Mouse (Mus musculus): ENCODE measurements around the gene Mansc4. TPM values are rescaled to one million over a fixed set of nuclear protein-coding genes. Genes with fewer than 3 reads are reported as not detected.

Mansc4 gene
- not detected in 2 replicates for polyA plus RNA-seq (2011; ENCODE audit: insufficient read length, low read depth, missing spikeins)

DNA sequence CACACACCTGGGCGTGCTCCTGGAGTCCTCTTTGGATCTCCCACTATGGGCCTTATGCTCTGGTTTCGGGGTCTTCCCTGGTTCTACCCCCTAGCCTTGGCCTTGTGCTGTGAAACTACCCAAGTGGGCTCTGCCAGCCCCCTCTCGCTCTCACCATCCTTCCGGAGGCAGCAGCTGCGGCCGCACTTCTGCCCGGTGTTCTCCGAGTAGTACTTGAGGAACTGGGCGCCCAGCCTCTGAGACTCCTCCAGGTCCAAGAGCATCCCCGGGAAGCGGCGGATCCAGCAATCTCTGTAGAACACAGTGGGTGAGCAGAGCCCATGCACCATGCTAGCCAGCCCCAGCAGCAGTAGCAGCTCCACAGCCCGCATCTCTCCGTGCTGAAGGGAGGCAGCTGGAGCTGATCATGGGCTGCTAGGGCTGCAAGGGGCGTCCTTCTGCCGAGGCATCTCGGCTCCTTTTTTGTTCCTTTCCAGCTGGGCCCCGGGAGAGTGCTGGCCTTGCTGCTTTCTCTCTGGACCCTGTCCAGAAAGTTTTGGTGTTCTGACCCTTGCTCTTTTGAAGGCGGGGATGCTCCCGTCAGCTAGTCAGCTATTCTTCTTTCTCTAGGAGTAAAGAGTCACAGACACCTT lies at the start of gene Mansc4:
Gene Mansc4 (minus strand): TSS at position 439 of the 632 bp plus-strand sequence.
- no peaks in the 10 kb centered on the region for H3K4me1 ChIP-seq (ENCODE audit: control insufficient read depth, insufficient read depth, low read length)
- no peak within 1 kb of the TSS for H3K27ac ChIP-seq (ENCODE audit: insufficient read depth, low read length)
- H3K4me3 ChIP-seq (ENCODE audit: insufficient read depth, low read length) = no peak within 1 kb of the TSS
- TF ChIP-seq CTCF (IDR thresholded peaks at IDR 0.05; ENCODE audit: borderline replicate concordance, insufficient read depth, low read length) = no peak
- no peak for TF ChIP-seq POLR2A (IDR thresholded peaks at IDR 0.05; ENCODE audit: low read depth, low read length)

DNA sequence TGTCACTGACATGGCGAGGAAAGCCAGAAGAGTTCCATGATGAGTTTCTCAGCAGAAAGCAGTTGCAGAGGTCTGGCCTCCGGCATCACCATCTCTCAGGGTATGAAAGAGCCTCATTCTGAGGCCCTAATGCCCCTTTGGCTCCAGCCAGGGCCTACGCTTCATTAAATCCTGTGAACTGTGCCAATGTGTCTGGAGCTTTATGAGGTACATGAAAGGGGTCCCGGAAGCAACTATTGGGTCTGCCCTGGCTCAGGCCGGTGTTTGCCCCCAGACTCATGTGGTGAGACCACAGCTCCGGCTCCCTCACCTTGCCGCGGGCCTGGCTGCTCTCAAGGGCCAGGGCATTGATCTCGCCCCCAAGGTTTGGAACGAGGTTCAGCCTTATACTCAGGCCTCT lies 40.4 kb upstream of the Mansc4 start:
- no peak for TF ChIP-seq POLR2A (IDR thresholded peaks at IDR 0.05; ENCODE audit: low read depth, low read length)
- no peak for TF ChIP-seq CTCF (IDR thresholded peaks at IDR 0.05; ENCODE audit: borderline replicate concordance, insufficient read depth, low read length)
- H3K4me1 ChIP-seq (ENCODE audit: control insufficient read depth, insufficient read depth, low read length) = no peaks in the 10 kb centered on the region
- H3K4me3 ChIP-seq (ENCODE audit: insufficient read depth, low read length) = no peak overlapping the region
- no peak overlapping the region for H3K27ac ChIP-seq (ENCODE audit: insufficient read depth, low read length)

DNA sequence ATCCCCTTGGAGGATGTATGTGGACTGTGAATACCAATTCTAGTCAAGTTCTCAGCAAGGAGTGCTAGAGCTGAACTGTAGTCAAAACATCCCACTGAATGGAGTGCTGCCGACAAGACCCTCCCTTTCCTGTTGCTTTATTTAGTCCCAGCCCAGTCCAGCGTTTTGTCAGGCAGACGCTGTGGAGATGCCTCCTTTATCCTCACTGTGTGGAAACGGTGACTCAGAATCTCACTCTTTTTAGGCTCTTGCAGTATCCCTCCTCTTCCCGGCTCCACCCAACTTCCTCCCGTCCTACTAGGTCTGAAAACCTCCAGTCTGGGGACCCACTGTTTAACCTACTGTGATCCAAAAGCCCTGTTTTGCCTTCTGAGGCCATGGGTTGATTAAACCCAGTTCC lies 34.5 kb upstream of the Mansc4 start:
- Histone ChIP-seq H3K4me3 (ENCODE audit: insufficient read depth, low read length) (no peak overlapping the region), H3K4me1 (ENCODE audit: control insufficient read depth, insufficient read depth, low read length) (no peaks in the 10 kb centered on the region), H3K27ac (ENCODE audit: insufficient read depth, low read length) (no peak overlapping the region)
- TF ChIP-seq POLR2A (IDR thresholded peaks at IDR 0.05; ENCODE audit: low read depth, low read length) = no peak
- TF ChIP-seq CTCF (IDR thresholded peaks at IDR 0.05; ENCODE audit: borderline replicate concordance, insufficient read depth, low read length) = no peak

DNA sequence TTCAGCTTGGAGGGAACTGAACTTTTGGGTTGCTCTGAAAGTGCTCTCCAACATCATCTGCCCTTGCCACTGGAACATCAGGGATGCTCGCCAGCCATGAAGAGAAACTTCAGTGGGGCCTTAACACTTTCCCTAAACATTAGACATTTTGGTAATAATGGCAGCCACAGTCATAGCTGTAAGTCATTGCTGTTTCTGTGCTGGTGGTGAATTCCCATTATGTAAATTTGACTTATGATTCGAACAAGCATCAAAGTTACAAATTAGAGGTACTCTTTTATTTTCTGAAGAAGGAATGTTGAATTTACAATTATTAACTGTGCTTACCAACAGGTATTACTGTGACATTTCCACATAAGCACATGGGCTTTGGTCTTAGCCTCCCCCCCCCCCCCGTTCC lies 31.4 kb upstream of the Mansc4 start:
- H3K4me3 ChIP-seq (ENCODE audit: insufficient read depth, low read length) = no peak overlapping the region
- TF ChIP-seq CTCF (IDR thresholded peaks at IDR 0.05; ENCODE audit: borderline replicate concordance, insufficient read depth, low read length) = no peak
- no peak for TF ChIP-seq POLR2A (IDR thresholded peaks at IDR 0.05; ENCODE audit: low read depth, low read length)
- no peak overlapping the region for H3K27ac ChIP-seq (ENCODE audit: insufficient read depth, low read length)
- no peaks in the 10 kb centered on the region for H3K4me1 ChIP-seq (ENCODE audit: control insufficient read depth, insufficient read depth, low read length)

DNA sequence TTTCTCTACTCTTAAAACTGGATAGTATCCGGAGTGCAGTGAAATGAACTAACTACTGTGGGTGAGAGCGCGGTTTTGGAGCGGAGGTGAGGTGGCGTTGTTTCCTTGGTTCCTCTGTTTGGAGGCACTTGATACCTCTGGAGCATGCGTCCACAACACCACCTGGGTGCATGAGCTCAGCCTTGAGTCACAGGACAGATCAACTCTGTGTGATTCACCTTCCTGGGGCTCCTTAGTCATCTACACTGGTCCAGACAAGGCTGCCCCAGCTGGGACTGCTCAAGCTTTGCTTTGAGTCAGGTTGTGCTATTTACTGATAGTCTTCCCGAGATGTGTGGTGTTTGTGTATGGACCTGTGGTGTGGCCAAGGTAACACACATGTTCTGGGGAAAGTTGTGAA lies 30.9 kb upstream of the Mansc4 start:
- no peak overlapping the region for H3K4me3 ChIP-seq (ENCODE audit: insufficient read depth, low read length)
- TF ChIP-seq CTCF (IDR thresholded peaks at IDR 0.05; ENCODE audit: borderline replicate concordance, insufficient read depth, low read length) (no peak), POLR2A (IDR thresholded peaks at IDR 0.05; ENCODE audit: low read depth, low read length) (no peak)
- no peaks in the 10 kb centered on the region for H3K4me1 ChIP-seq (ENCODE audit: control insufficient read depth, insufficient read depth, low read length)
- H3K27ac ChIP-seq (ENCODE audit: insufficient read depth, low read length) = no peak overlapping the region

DNA sequence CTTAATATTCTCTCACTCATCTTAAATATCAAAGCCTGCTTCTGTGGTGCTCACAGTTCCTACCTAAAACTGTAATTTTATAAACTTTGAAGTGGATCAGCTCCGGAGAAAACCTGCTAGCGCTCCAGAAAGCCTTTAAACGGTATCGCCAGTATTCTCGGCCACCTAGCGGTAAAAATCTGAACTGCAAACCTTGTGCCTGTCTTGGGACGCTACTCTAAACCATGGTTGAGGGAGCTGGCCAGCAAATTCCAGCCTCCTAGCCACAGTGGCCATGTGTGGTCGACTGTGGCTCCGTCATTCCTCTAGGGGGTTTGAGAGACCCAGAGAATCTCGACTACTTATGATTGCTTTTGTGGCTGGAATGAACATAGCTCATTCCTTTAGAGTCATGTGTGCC lies 29.7 kb upstream of the Mansc4 start:
- Histone ChIP-seq H3K4me1 (ENCODE audit: control insufficient read depth, insufficient read depth, low read length) (no peaks in the 10 kb centered on the region), H3K27ac (ENCODE audit: insufficient read depth, low read length) (no peak overlapping the region), H3K4me3 (ENCODE audit: insufficient read depth, low read length) (no peak overlapping the region)
- TF ChIP-seq POLR2A (IDR thresholded peaks at IDR 0.05; ENCODE audit: low read depth, low read length) (no peak), CTCF (IDR thresholded peaks at IDR 0.05; ENCODE audit: borderline replicate concordance, insufficient read depth, low read length) (no peak)

DNA sequence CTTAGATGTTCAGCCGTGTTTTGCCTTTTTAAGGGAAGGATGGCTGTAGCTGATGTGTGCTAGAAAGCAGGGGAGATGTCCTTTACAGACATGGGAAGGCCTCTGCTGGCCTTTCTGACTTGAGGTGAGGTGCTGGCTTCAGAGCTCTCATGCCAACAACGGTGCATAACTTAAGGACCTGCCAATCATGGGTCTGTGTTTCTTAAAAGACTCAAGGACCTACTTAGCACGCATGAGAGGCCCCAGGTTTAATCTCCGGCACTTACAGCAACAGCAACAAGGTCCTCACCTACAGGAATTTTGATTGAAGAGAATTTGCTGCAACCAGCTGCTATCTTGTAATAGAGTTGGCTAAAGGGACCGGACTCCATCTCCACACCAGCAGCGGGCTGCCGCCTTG lies 22.5 kb upstream of the Mansc4 start:
- Histone ChIP-seq H3K4me3 (ENCODE audit: insufficient read depth, low read length) (no peak overlapping the region), H3K4me1 (ENCODE audit: control insufficient read depth, insufficient read depth, low read length) (no peaks in the 10 kb centered on the region), H3K27ac (ENCODE audit: insufficient read depth, low read length) (no peak overlapping the region)
- TF ChIP-seq CTCF (IDR thresholded peaks at IDR 0.05; ENCODE audit: borderline replicate concordance, insufficient read depth, low read length) = no peak
- TF ChIP-seq POLR2A (IDR thresholded peaks at IDR 0.05; ENCODE audit: low read depth, low read length) = no peak

DNA sequence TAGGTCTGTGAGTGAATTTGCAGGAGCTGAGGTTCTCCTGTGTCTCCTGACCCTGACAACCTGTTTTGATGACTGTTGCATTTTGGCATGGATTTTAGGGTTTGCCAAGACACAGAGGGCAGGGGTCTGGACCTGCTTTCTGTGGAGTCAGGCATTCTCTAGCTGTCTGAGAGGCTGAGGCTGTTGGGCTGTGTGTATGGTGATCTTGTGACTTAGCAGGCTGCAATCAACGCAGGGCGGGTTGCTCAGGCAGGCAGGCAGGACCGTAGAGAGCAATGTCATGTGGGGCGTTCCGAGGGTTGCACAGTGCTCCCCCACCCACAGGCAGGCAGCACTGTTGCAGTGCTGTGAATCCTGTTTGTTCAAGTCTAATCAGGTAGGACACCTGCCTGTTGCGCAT lies 19.9 kb upstream of the Mansc4 start:
- no peaks in the 10 kb centered on the region for H3K4me1 ChIP-seq (ENCODE audit: control insufficient read depth, insufficient read depth, low read length)
- TF ChIP-seq POLR2A (IDR thresholded peaks at IDR 0.05; ENCODE audit: low read depth, low read length) = no peak
- TF ChIP-seq CTCF (IDR thresholded peaks at IDR 0.05; ENCODE audit: borderline replicate concordance, insufficient read depth, low read length) = no peak

DNA sequence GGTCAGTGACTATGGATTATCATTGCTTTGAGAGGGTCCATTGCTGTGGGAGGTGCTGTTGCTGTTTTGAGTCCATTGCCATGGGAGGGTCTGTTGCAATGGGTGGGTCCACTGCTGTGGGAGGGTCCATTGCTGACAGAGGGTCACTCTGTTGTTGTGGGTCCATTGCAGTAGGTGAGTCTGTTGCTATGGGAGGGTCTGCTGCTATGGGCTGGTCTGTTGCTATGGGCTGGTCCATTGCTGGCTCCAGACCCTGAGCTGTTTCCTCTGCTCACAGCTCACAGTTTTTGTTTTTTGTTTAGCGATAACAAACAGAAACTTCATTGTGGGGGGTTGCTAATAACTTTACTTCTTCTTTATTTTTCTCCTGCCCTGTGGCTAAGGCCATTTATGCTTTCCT lies 18.7 kb upstream of the Mansc4 start:
- Histone ChIP-seq H3K27ac (ENCODE audit: insufficient read depth, low read length) (no peak overlapping the region), H3K4me3 (ENCODE audit: insufficient read depth, low read length) (no peak overlapping the region), H3K4me1 (ENCODE audit: control insufficient read depth, insufficient read depth, low read length) (no peaks in the 10 kb centered on the region)
- TF ChIP-seq CTCF (IDR thresholded peaks at IDR 0.05; ENCODE audit: borderline replicate concordance, insufficient read depth, low read length) (no peak), POLR2A (IDR thresholded peaks at IDR 0.05; ENCODE audit: low read depth, low read length) (no peak)

More for the DNA sequence above, 19.9 kb upstream of the Mansc4 start:
- Histone ChIP-seq H3K27ac (ENCODE audit: insufficient read depth, low read length) (no peak overlapping the region), H3K4me3 (ENCODE audit: insufficient read depth, low read length) (no peak overlapping the region)

DNA sequence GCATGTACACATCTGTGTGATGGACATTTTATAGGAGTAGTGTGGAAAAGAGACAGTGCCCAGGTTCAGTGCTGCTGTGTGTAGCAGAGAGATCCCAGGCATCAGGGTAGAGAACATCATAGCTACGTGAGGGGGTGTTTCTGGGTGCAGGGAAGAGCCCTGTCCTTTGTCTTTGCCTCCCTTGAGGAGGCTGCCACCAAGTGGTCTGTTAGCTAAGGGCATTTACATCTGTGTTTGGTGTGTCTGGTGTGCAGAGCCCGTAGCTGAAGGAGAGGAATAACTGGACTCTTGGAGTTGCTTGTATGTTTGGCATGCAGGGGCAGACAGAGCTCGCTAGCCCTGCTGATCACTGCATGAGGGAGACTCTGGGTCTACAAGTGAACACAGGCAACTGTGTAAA lies 15.5 kb upstream of the Mansc4 start:
- Histone ChIP-seq H3K27ac (ENCODE audit: insufficient read depth, low read length) (no peak overlapping the region), H3K4me1 (ENCODE audit: control insufficient read depth, insufficient read depth, low read length) (no peaks in the 10 kb centered on the region), H3K4me3 (ENCODE audit: insufficient read depth, low read length) (no peak overlapping the region)
- TF ChIP-seq POLR2A (IDR thresholded peaks at IDR 0.05; ENCODE audit: low read depth, low read length) (no peak), CTCF (IDR thresholded peaks at IDR 0.05; ENCODE audit: borderline replicate concordance, insufficient read depth, low read length) (no peak)

Data from embryonic fibroblast, embryonic 13.5 days (primary cell).